Mouse (Mus musculus) E14TG2a.4 (cell line): ENCODE results near the gene Slc9b2.

Experiments
- CTCF ChIP-seq: conservative IDR thresholded peaks from 2 replicates; pipeline ENCODE4 v1.5.1; 2014; ENCODE audit warnings: low read length
- NANOG ChIP-seq: IDR thresholded peaks from 2 replicates; pipeline ENCODE4 v1.6.1; 2014; ENCODE audit warnings: borderline replicate concordance, low read length, mixed read lengths
- POU5F1 ChIP-seq: IDR thresholded peaks from 2 replicates; pipeline ENCODE4 v1.6.1; 2014; ENCODE audit warnings: low read length, borderline replicate concordance

DNA sequence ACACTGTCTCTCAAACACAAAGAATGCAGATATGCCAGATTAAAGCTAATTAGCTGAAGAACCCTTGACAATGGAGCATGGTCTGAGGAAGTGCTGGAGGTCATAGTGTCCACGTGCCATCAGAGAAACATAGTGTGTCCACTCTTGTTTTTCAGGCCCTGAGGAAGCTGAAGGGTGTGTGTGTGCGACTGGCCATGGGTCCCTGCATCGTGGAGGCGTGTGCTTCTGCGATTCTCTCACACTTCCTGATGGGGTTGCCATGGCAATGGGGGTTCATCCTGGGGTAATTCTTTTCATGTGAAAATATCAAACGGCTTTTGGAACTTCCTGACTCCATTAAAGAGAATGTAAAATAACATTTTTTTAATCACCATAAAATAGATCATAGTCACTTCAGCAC, 16.9 kb downstream of the Slc9b2 start:
- TF ChIP-seq CTCF (no peak), NANOG (no peak), POU5F1 (no peak)
